Mouse (Mus musculus): ENCODE measurements around the gene Ppm1n. TPM values are rescaled to one million over a fixed set of nuclear protein-coding genes. Genes with fewer than 3 reads are reported as not detected.

The Ppm1n gene
- polyA plus RNA-seq, 1 experiment from 2014 or later = 1.0 TPM

- Histone ChIP-seq H3K9ac (no peak overlapping the region), H3K9me3 (ENCODE audit: control insufficient read depth, low read length) (no peaks in the 10 kb centered on the region), H3K4me3 (replicated peaks; ENCODE audit: low read length) (no peak overlapping the region), H3K4me1 (replicated peaks; ENCODE audit: control insufficient read depth, insufficient read depth, low read length) (peaks cover 23% of the 10 kb centered on the region), H3K27ac (no peak overlapping the region), H3K36me3 (replicated peaks; ENCODE audit: control insufficient read depth, insufficient read depth) (peaks cover 46% of the 10 kb centered on the region), H3K4me2 (replicated peaks) (no peak overlapping the region), H3K27me3 (ENCODE audit: control insufficient read depth, insufficient read depth, low read length) (no peaks in the 10 kb centered on the region)
- DNase-seq (ENCODE audit: low spot score) = no peak
- no peak for ATAC-seq (ENCODE audit: low FRiP score)
- 83% methylated on average over 10 of the region's 10 CpGs for WGBS
These were observed 13.7 kb downstream of the Ppm1n start for GRCm38 (mm10) chr7:19265928-19266822.

GRCm38 (mm10) chr7:19265147-19265546, 14.7 kb downstream of the Ppm1n start:
- DNase-seq (ENCODE audit: low spot score) = no peak
- Histone ChIP-seq H3K4me1 (replicated peaks; ENCODE audit: control insufficient read depth, insufficient read depth, low read length) (peaks cover 13% of the 10 kb centered on the region), H3K9me3 (ENCODE audit: control insufficient read depth, low read length) (no peaks in the 10 kb centered on the region), H3K4me2 (replicated peaks) (no peak overlapping the region), H3K4me3 (replicated peaks; ENCODE audit: low read length) (no peak overlapping the region), H3K27ac (no peak overlapping the region), H3K36me3 (replicated peaks; ENCODE audit: control insufficient read depth, insufficient read depth) (peaks cover 57% of the 10 kb centered on the region), H3K9ac (no peak overlapping the region), H3K27me3 (ENCODE audit: control insufficient read depth, insufficient read depth, low read length) (no peaks in the 10 kb centered on the region)
- WGBS = 93% methylated on average over 6 of the region's 7 CpGs
- no peak for ATAC-seq (ENCODE audit: low FRiP score)

GRCm38 (mm10) chr7:19258336-19258735, 21.5 kb downstream of the Ppm1n start:
- WGBS = 80% methylated on average over 3 of the region's 3 CpGs

DNA sequence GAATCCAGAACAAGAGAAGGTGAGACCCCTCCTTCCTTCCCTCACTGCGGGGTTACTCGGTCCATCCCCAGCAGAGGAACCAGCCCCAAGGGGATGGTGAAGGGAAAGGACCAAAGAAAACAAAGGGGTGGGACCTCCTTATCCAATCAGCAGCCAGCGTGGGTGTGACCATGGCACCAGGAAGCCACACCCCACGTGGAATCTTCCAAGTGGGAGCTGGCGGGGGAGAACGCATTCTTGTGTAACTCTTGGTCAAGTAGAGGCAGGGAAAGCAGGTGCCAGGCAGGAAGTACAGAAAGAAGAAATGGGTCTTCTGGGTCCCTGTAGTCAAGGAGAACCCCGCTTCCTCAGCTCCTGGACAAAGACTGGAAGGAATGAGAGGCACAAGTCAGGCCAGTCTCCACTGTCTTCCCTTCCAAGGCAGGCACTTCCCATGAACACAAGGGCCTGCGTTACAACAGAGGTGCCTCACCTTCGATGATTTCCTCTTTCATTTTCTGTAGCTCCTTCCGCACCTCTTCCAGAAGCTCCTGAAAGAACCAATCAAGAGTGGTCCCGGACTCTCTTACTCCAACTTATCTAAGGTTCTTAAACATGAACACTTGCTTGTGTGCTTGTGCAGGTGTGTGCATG, 22.4 kb downstream of the Ppm1n start:
- H3K27ac ChIP-seq = no peak overlapping the region

More at GRCm38 (mm10) chr7:19258336-19258735, 21.5 kb downstream of the Ppm1n start:
- Histone ChIP-seq H3K36me3 (replicated peaks; ENCODE audit: control insufficient read depth, insufficient read depth) (peaks cover 79% of the 10 kb centered on the region), H3K27me3 (ENCODE audit: control insufficient read depth, insufficient read depth, low read length) (no peaks in the 10 kb centered on the region), H3K4me1 (replicated peaks; ENCODE audit: control insufficient read depth, insufficient read depth, low read length) (no peaks in the 10 kb centered on the region), H3K4me2 (replicated peaks) (no peak overlapping the region), H3K9ac (no peak overlapping the region), H3K27ac (no peak overlapping the region), H3K4me3 (replicated peaks; ENCODE audit: low read length) (no peak overlapping the region), H3K9me3 (ENCODE audit: control insufficient read depth, low read length) (no peaks in the 10 kb centered on the region)
- no peak for ATAC-seq (ENCODE audit: low FRiP score)
- no peak for DNase-seq (ENCODE audit: low spot score)

DNA sequence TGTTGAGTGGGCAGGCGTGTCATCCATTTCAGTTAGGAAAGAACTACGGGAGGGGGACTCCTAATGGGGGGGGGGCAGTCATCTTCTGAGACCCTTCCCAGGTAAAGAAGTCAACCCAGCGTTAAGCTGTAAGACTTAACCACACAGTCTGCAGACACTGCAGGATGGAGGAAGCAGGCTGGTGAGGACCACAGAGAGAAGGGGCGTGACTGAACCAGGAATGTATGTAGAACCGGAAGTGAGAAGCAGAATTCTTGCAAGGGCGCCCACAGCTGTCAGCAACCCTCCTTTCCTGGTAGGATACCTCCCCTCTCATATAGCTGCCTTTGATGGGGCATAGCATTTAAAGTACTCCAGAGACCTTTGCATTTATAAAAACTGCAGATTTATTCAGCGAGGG, 23.3 kb downstream of the Ppm1n start:
- no peak overlapping the region for H3K9ac ChIP-seq
- H3K4me2 ChIP-seq (replicated peaks) = no peak overlapping the region
- H3K9me3 ChIP-seq (ENCODE audit: control insufficient read depth, low read length) = no peaks in the 10 kb centered on the region
- WGBS = 90% methylated on average over 7 of the region's 7 CpGs
- no peak overlapping the region for H3K4me3 ChIP-seq (replicated peaks; ENCODE audit: low read length)
- no peak overlapping the region for H3K27ac ChIP-seq
- H3K4me1 ChIP-seq (replicated peaks; ENCODE audit: control insufficient read depth, insufficient read depth, low read length) = no peaks in the 10 kb centered on the region
- ATAC-seq (ENCODE audit: low FRiP score) (no peak), DNase-seq (ENCODE audit: low spot score) (no peak)
- H3K27me3 ChIP-seq (ENCODE audit: control insufficient read depth, insufficient read depth, low read length) = no peaks in the 10 kb centered on the region
- H3K36me3 ChIP-seq (replicated peaks; ENCODE audit: control insufficient read depth, insufficient read depth) = peaks cover 63% of the 10 kb centered on the region

More for the DNA sequence above, 22.4 kb downstream of the Ppm1n start:
- H3K9me3 ChIP-seq (ENCODE audit: control insufficient read depth, low read length) = no peaks in the 10 kb centered on the region
- peaks cover 70% of the 10 kb centered on the region for H3K36me3 ChIP-seq (replicated peaks; ENCODE audit: control insufficient read depth, insufficient read depth)
- no peaks in the 10 kb centered on the region for H3K27me3 ChIP-seq (ENCODE audit: control insufficient read depth, insufficient read depth, low read length)
- H3K4me2 ChIP-seq (replicated peaks) = no peak overlapping the region
- H3K9ac ChIP-seq = no peak overlapping the region
- H3K4me1 ChIP-seq (replicated peaks; ENCODE audit: control insufficient read depth, insufficient read depth, low read length) = no peaks in the 10 kb centered on the region
- ATAC-seq (ENCODE audit: low FRiP score) (peak; percentile 34; the same call in 1 of the 2 replicates), DNase-seq (ENCODE audit: low spot score) (peak; percentile 42)
- no peak overlapping the region for H3K4me3 ChIP-seq (replicated peaks; ENCODE audit: low read length)
- 38% methylated on average over 11 of the region's 11 CpGs for WGBS

- no peak overlapping the region for H3K4me3 ChIP-seq (replicated peaks; ENCODE audit: low read length)
- H3K27me3 ChIP-seq (ENCODE audit: control insufficient read depth, insufficient read depth, low read length) = no peaks in the 10 kb centered on the region
- DNase-seq (ENCODE audit: low spot score) (no peak), ATAC-seq (ENCODE audit: low FRiP score) (no peak)
- peaks cover 52% of the 10 kb centered on the region for H3K36me3 ChIP-seq (replicated peaks; ENCODE audit: control insufficient read depth, insufficient read depth)
- H3K4me1 ChIP-seq (replicated peaks; ENCODE audit: control insufficient read depth, insufficient read depth, low read length) = no peaks in the 10 kb centered on the region
- no peak overlapping the region for H3K27ac ChIP-seq
- H3K9me3 ChIP-seq (ENCODE audit: control insufficient read depth, low read length) = no peaks in the 10 kb centered on the region
- no peak overlapping the region for H3K9ac ChIP-seq
- 82% methylated on average over 17 of the region's 17 CpGs for WGBS
- no peak overlapping the region for H3K4me2 ChIP-seq (replicated peaks)
These were observed 24.5 kb downstream of the Ppm1n start for GRCm38 (mm10) chr7:19255395-19255794.

DNA sequence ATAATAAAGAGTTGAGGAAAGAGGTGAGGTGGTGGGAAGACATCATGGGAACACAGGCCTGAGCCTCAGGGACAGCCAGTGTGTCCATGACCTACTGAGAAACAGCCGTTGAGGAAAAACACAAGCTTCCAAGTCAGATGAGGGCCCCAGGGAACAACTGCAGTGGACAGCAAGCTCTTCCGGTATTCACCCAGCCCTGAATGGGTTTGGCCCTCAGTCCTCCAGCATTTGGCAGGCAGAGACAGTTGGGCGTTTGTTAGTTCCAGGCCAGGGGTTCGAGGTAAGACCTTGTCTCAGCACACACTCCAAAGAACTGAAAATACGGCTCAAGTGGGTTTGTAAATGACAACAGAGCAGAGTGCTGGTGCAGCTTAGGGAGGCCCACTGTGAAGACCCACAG, 26.4 kb downstream of the Ppm1n start:
- no peak overlapping the region for H3K27ac ChIP-seq
- H3K9ac ChIP-seq = no peak overlapping the region
- 71% methylated on average over 5 of the region's 5 CpGs for WGBS
- no peaks in the 10 kb centered on the region for H3K27me3 ChIP-seq (ENCODE audit: control insufficient read depth, insufficient read depth, low read length)
- no peaks in the 10 kb centered on the region for H3K9me3 ChIP-seq (ENCODE audit: control insufficient read depth, low read length)
- no peaks in the 10 kb centered on the region for H3K4me1 ChIP-seq (replicated peaks; ENCODE audit: control insufficient read depth, insufficient read depth, low read length)
- ATAC-seq (ENCODE audit: low FRiP score) = no peak
- DNase-seq (ENCODE audit: low spot score) = no peak
- peaks cover 34% of the 10 kb centered on the region for H3K36me3 ChIP-seq (replicated peaks; ENCODE audit: control insufficient read depth, insufficient read depth)
- no peak overlapping the region for H3K4me3 ChIP-seq (replicated peaks; ENCODE audit: low read length)
- H3K4me2 ChIP-seq (replicated peaks) = no peak overlapping the region

DNA sequence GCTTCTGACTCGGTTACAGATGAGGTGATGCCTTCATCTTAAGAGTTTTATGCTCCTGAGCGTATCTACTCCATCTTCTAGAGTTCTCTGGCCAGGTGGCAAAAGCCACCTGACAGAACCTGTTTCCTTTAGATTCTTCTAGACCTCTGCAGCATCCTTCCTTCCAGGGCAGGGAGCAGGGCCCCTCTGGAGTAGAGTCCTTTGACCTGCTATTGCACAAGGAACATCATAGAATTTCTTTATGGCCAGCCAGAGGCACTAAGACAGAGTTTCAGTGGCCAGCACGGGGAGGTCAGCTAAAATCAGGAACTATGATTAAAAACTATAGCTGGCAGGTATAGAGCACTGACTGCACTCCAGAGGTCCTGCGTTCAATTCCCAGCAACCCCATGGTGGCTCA, 27.8 kb downstream of the Ppm1n start:
- H3K4me1 ChIP-seq (replicated peaks; ENCODE audit: control insufficient read depth, insufficient read depth, low read length) = no peaks in the 10 kb centered on the region
- no peaks in the 10 kb centered on the region for H3K9me3 ChIP-seq (ENCODE audit: control insufficient read depth, low read length)
- H3K9ac ChIP-seq = no peak overlapping the region
- H3K27me3 ChIP-seq (ENCODE audit: control insufficient read depth, insufficient read depth, low read length) = no peaks in the 10 kb centered on the region
- no peak overlapping the region for H3K4me2 ChIP-seq (replicated peaks)
- WGBS = 87% methylated on average over 4 of the region's 4 CpGs
- no peak for DNase-seq (ENCODE audit: low spot score)
- peaks cover 22% of the 10 kb centered on the region for H3K36me3 ChIP-seq (replicated peaks; ENCODE audit: control insufficient read depth, insufficient read depth)
- no peak overlapping the region for H3K27ac ChIP-seq
- H3K4me3 ChIP-seq (replicated peaks; ENCODE audit: low read length) = no peak overlapping the region
- ATAC-seq (ENCODE audit: low FRiP score) = no peak

DNA sequence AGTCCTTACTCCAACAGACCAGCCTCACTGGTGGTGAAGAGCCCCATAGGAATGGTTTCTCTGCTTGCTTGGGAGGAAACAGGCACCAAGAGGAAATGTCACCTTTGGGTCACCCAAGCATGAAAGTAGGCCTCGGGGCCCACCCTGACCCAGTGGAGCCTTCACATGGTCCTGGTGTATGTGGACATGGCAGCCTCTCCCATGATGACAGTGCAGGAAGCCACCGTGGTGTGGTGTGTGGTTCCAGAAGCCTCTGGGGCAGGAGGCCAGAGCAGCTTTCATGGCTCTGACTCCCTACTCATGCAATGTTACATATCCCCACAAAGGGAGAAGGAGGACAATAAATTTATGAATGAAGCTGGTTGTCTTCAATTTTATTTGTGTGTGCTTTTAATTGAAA, 32.4 kb downstream of the Ppm1n start:
- DNase-seq (ENCODE audit: low spot score) (no peak), ATAC-seq (ENCODE audit: low FRiP score) (no peak)
- Histone ChIP-seq H3K27ac (no peak overlapping the region), H3K4me2 (replicated peaks) (no peak overlapping the region), H3K4me1 (replicated peaks; ENCODE audit: control insufficient read depth, insufficient read depth, low read length) (no peaks in the 10 kb centered on the region), H3K9ac (no peak overlapping the region), H3K36me3 (replicated peaks; ENCODE audit: control insufficient read depth, insufficient read depth) (peaks cover 10% of the 10 kb centered on the region; the same call in 1 of the 2 replicates), H3K27me3 (ENCODE audit: control insufficient read depth, insufficient read depth, low read length) (no peaks in the 10 kb centered on the region), H3K4me3 (replicated peaks; ENCODE audit: low read length) (no peak overlapping the region), H3K9me3 (ENCODE audit: control insufficient read depth, low read length) (no peaks in the 10 kb centered on the region)
- 98% methylated on average over 2 of the region's 2 CpGs for WGBS
